Mouse (Mus musculus): ENCODE results near the gene Cask. TPM values are rescaled to one million over a fixed set of nuclear protein-coding genes. Genes with fewer than 3 reads are reported as not detected.

The Cask gene
- polyA plus RNA-seq, 1 experiment from 2014 or later = 46.9 TPM

DNA sequence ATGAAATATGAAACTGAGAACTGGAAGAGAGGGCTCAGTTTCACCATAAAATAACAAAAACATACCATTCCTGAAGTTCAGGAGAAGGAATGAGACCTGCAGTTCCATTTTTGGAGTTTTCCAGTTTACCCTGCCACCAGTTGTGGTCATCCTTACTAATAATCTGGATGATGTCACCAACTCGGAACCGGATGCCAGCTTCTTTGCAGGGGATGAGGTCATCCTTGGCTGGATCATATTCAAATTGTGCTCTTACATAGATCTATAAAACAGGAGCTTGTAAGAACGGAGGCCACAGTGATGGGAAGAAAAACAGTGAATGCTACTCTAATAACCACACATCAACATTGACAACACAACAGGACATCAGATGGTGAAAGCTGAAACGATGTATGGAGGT, 302.1 kb downstream of the Cask start:
- no peak for ATAC-seq (replicated peaks)
- Histone ChIP-seq H3K9me3 (no peaks in the 10 kb centered on the region), H3K36me3 (peaks cover 3% of the 10 kb centered on the region; the same call in 1 of the 2 replicates), H3K9ac (replicated peaks) (no peak overlapping the region), H3K4me2 (replicated peaks) (no peak overlapping the region), H3K4me1 (no peaks in the 10 kb centered on the region), H3K4me3 (no peak overlapping the region), H3K27me3 (no peaks in the 10 kb centered on the region), H3K27ac (replicated peaks) (no peak overlapping the region)
- WGBS = 65% methylated on average over 4 of the region's 4 CpGs

DNA sequence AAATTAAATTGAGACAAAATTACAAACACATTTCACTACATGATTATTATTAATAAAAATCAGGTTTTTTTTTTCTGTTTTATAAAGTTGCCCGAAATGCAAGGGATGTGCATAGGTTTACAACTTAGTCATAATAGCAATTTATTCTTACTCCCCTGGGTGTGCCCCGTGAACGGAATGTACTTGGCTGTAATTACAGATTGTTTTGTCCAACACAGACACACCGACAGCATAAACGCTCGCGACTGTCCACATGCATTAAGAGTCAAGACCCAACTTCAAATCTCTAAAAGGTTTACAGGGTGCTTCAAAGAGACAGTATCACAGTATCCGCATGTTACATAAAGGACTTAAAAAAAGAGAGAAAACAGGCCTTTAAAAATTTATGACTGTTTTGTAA, 329.9 kb downstream of the Cask start:
- Histone ChIP-seq H3K36me3 (peaks cover 4% of the 10 kb centered on the region; the same call in 1 of the 2 replicates), H3K4me1 (no peaks in the 10 kb centered on the region), H3K9ac (replicated peaks) (no peak overlapping the region), H3K4me2 (replicated peaks) (no peak overlapping the region), H3K27me3 (no peaks in the 10 kb centered on the region), H3K27ac (replicated peaks) (no peak overlapping the region), H3K4me3 (no peak overlapping the region), H3K9me3 (no peaks in the 10 kb centered on the region)
- no peak for ATAC-seq (replicated peaks)
- 88% methylated on average over 8 of the region's 8 CpGs for WGBS

DNA sequence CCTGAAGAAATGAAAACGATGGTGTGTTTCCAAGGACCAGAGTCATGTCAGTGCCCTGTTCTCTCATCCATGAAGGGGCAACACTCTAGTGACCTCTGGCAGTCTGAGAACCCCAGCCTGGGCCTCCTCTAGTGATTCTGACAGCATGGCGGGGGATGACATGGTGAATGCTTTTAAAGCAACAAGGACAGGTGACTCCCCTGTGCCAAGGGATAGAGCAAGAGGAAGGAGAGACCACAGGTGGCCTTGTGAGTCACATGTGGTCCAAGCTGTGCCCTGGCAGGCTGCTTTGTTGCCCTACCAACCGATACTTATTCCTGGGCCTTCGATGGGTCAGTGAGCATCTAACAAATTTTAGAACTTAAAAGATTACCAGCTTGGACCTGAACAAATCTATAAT, 330.6 kb downstream of the Cask start:
- Histone ChIP-seq H3K36me3 (0 out of 2 replicates have a peak, but pooled peaks cover 4% of the 10 kb centered on the region), H3K4me3 (no peak overlapping the region), H3K27me3 (no peaks in the 10 kb centered on the region), H3K9me3 (no peaks in the 10 kb centered on the region), H3K27ac (replicated peaks) (no peak overlapping the region), H3K9ac (replicated peaks) (no peak overlapping the region), H3K4me1 (no peaks in the 10 kb centered on the region), H3K4me2 (replicated peaks) (no peak overlapping the region)
- no peak for ATAC-seq (replicated peaks)
- WGBS = 84% methylated on average over 4 of the region's 4 CpGs

DNA sequence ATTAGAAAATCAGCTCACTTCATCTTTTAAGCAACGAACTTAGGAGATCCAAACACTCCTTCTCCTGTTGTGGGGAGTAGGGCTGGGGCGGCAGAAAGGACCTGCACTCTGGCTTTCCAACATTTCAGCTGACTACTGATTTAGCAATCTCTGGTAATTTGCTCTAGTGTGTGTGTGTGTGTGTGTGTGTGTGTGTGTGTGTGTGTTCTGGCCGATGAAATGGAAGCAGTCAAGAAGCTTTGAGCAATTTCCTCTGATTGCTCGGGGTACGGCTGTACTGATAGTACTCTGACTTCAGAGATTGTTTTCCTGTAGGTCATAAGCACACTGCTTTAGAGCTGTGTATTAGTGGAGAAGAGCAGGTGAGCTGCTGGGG, 331.8 kb downstream of the Cask start:
- H3K4me1 ChIP-seq = no peaks in the 10 kb centered on the region
- no peak overlapping the region for H3K9ac ChIP-seq (replicated peaks)
- H3K4me2 ChIP-seq (replicated peaks) = no peak overlapping the region
- H3K27me3 ChIP-seq = no peaks in the 10 kb centered on the region
- ATAC-seq (replicated peaks) = no peak
- no peak overlapping the region for H3K27ac ChIP-seq (replicated peaks)
- H3K4me3 ChIP-seq = no peak overlapping the region
- H3K9me3 ChIP-seq = no peaks in the 10 kb centered on the region
- H3K36me3 ChIP-seq = 0 out of 2 replicates have a peak, but pooled peaks cover 4% of the 10 kb centered on the region
- 76% methylated on average over 5 of the region's 5 CpGs for WGBS

DNA sequence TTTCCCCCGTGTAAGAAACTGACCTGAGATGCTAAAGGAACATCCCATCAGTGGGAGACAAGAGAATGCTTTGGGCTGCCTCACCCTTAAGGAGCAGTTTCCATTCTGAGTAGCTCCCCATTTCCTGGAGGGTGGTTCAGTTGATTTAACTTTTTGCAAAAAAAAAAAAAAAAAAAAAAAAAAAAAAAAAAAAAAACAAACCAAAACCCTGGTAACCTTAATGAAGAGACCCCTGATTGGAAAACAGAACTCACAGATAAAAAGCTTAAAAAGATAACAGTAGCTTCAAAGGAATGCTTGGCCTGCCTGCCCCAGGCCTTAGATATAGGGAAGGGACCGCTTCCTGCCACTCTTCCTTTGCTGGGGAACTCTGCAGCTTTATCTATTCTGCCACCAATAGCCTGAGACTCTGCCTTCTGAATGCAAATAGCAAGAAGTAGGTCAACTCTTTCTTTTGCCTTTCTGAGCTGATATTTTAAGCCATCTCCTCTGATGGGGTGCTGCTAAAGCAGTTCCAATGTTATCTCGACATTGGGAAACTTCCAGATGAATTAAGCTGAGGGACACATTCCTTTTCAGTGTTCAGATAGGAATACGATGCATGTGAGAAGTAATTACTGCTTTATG, 332.3 kb downstream of the Cask start:
- Histone ChIP-seq H3K4me1 (no peaks in the 10 kb centered on the region), H3K27ac (replicated peaks) (no peak overlapping the region), H3K27me3 (no peaks in the 10 kb centered on the region), H3K9ac (replicated peaks) (no peak overlapping the region), H3K4me2 (replicated peaks) (no peak overlapping the region), H3K36me3 (no peaks in the 10 kb centered on the region), H3K9me3 (no peaks in the 10 kb centered on the region), H3K4me3 (no peak overlapping the region)
- WGBS = 74% methylated on average over 4 of the region's 4 CpGs
- no peak for ATAC-seq (replicated peaks)

DNA sequence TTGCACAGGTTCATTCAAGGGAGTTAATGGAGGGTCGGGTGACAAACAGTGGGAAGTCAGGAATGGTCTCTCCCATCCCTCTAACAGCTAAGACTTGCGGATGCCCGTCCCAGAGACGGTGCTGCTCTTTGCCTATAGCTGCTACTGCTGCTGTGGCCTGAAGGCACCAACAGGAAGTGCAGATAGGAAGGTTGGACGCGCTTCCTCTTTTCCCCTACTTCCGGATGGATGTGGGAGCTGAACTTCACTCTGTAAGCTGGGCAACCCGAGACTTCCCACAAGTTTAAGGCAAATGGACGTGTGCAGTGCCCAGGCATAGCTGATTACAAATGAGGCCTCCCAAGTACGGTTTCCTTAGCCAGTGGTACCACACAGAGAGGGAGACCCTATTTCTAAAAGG, 333.1 kb downstream of the Cask start:
- 80% methylated on average over 10 of the region's 10 CpGs for WGBS
- no peaks in the 10 kb centered on the region for H3K4me1 ChIP-seq
- H3K9me3 ChIP-seq = no peaks in the 10 kb centered on the region
- no peak overlapping the region for H3K4me2 ChIP-seq (replicated peaks)
- no peak overlapping the region for H3K27ac ChIP-seq (replicated peaks)
- no peak for ATAC-seq (replicated peaks)
- no peak overlapping the region for H3K4me3 ChIP-seq
- H3K36me3 ChIP-seq = no peaks in the 10 kb centered on the region
- H3K27me3 ChIP-seq = no peaks in the 10 kb centered on the region
- no peak overlapping the region for H3K9ac ChIP-seq (replicated peaks)

DNA sequence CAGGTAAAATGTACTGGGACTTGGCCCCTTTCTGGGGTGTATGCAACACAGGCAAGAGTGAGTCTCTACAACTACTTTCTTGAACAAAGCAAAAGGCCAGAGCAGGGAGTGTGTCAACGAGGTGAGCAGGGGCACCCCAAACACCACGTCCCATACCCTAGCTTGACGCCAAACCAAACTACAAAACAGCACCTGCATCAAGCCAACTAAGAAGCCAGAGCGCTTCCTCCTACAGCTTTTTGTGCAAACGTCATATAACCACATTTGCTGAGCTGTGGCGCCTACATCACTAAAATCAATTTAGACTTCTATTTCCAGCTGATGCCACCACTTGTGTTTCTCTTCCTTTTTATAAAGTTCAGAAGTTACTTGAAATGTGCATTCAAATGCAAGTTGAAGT, 334.7 kb downstream of the Cask start:
- 92% methylated on average over 6 of the region's 6 CpGs for WGBS
- ATAC-seq (replicated peaks) = no peak
- H3K27ac ChIP-seq (replicated peaks) = no peak overlapping the region

DNA sequence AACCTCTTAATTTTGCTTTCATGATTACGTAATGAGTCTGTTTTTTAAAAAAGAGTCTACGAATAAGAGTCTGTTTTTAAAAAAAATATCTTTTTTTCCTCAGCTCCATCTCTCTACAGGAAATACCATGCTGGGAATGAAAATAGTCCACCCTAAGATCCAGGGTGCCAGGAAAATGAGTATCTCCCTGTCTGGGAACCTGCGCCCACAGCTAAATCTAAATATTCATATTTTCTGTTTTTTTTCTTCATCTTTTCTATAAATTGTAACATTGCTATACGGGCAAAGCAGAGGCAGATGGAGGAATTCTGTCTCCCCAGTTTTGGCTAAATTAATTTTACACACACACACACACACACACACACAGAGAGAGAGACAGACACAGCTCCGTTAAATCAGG, 337.3 kb downstream of the Cask start:
- no peak overlapping the region for H3K4me2 ChIP-seq (replicated peaks)
- no peak overlapping the region for H3K9ac ChIP-seq (replicated peaks)
- 86% methylated on average over 5 of the region's 5 CpGs for WGBS
- H3K9me3 ChIP-seq = no peaks in the 10 kb centered on the region
- H3K27me3 ChIP-seq = no peaks in the 10 kb centered on the region
- H3K36me3 ChIP-seq = no peaks in the 10 kb centered on the region
- no peak overlapping the region for H3K4me3 ChIP-seq
- no peaks in the 10 kb centered on the region for H3K4me1 ChIP-seq
- ATAC-seq (replicated peaks) = no peak
- no peak overlapping the region for H3K27ac ChIP-seq (replicated peaks)

More for the DNA sequence above, 334.7 kb downstream of the Cask start:
- Histone ChIP-seq H3K36me3 (no peaks in the 10 kb centered on the region), H3K9ac (replicated peaks) (no peak overlapping the region), H3K4me2 (replicated peaks) (no peak overlapping the region), H3K4me3 (no peak overlapping the region), H3K9me3 (no peaks in the 10 kb centered on the region), H3K4me1 (no peaks in the 10 kb centered on the region), H3K27me3 (no peaks in the 10 kb centered on the region)

DNA sequence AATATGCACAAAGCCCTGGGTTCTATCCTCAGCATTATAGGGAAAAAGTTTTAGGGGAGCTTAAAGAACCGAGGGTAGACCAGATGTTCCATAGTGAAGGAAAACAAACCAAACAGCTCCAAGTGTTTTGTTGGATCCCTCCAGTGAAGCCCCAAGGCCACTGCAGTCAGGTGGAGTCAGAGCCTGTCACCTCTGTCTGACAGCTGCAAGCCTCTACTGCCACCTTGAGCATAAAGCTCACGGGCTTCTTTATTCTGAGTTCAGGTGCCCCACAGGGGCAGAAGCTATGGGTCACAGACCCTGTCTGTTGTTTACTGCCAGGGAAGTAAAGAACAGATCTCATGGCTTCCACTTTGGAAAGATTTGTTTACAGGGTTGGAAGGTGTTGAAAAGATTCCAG, 338.0 kb downstream of the Cask start:
- 70% methylated on average over 2 of the region's 2 CpGs for WGBS
- Histone ChIP-seq H3K4me3 (no peak overlapping the region), H3K4me2 (replicated peaks) (no peak overlapping the region), H3K4me1 (no peaks in the 10 kb centered on the region), H3K36me3 (no peaks in the 10 kb centered on the region), H3K27ac (replicated peaks) (no peak overlapping the region), H3K9me3 (no peaks in the 10 kb centered on the region), H3K27me3 (no peaks in the 10 kb centered on the region), H3K9ac (replicated peaks) (no peak overlapping the region)
- no peak for ATAC-seq (replicated peaks)

DNA sequence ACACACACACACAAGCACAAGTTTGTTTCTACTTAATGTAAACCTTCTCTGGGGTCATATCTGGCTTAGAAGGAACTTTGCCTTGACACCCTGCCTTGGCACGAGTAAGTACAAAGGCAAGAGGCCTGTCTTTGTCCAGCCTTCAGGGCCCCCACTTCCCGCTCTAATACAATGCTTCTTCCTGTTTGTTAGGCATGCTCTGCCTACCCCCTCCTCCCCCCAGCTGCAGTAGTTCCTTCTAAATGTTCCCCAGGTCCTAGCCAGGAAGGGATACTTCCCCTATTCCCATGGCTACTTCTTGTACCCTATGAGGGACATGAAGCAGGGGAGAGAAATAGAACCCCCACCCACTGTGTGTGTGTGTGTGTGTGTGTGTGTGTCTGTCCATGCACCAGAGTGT, 344.8 kb downstream of the Cask start:
- ATAC-seq (replicated peaks) = no peak
- H3K9me3 ChIP-seq = no peaks in the 10 kb centered on the region
- H3K36me3 ChIP-seq = no peaks in the 10 kb centered on the region
- no peaks in the 10 kb centered on the region for H3K27me3 ChIP-seq
- H3K27ac ChIP-seq (replicated peaks) = no peak overlapping the region
- H3K4me2 ChIP-seq (replicated peaks) = no peak overlapping the region
- H3K9ac ChIP-seq (replicated peaks) = no peak overlapping the region
- no peak overlapping the region for H3K4me3 ChIP-seq
- H3K4me1 ChIP-seq = no peaks in the 10 kb centered on the region
- 49% methylated on average over 2 of the region's 2 CpGs for WGBS

DNA sequence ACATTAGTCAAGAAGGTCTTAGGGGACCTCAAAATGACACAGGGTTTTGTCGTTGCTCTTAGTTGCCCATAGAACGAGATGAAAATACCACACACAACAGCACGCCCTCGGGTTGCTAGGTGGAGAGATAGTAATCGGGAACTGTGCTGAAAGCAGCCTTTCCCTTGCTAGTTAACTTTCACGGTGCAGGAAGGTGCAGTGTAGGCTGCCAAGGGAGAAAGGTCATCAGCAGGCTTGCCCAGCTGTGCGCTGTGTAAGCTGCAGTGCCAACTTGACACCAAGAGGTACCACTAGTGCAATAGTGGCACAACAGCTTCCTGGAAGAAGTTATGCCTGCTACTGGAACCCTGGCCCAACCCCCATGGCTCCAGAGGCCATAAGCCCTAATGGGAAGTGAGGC, 346.8 kb downstream of the Cask start:
- H3K27me3 ChIP-seq = no peaks in the 10 kb centered on the region
- H3K4me2 ChIP-seq (replicated peaks) = no peak overlapping the region
- no peak overlapping the region for H3K9ac ChIP-seq (replicated peaks)
- WGBS = 87% methylated on average over 7 of the region's 7 CpGs
- H3K4me3 ChIP-seq = no peak overlapping the region
- no peaks in the 10 kb centered on the region for H3K36me3 ChIP-seq
- H3K9me3 ChIP-seq = no peaks in the 10 kb centered on the region
- no peak overlapping the region for H3K27ac ChIP-seq (replicated peaks)
- no peaks in the 10 kb centered on the region for H3K4me1 ChIP-seq
- no peak for ATAC-seq (replicated peaks)

DNA sequence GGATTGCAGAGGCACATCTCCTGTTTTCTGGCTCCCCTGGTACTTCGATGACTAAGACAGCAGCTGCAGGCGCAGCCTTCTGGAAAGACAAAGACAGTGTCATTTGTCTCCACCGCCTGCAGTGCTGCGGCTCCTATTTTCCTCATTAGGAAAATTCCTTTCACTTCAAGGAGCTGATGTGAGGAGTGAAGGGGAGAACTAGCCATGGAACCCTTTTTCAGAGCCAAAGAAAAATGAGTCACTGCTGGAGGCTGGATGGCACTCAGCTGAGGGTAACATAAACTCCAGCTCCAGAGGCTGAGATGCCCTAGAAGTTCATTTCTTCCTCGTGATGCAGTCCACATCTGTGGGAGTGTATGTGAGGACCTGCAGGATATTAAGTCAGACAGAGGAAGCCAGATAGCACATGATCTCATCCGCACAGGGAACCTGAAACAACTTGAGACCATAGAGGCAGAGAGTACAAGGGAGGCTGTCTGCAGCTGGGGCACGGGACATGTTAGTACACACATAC, 348.2 kb downstream of the Cask start:
- Histone ChIP-seq H3K9me3 (no peaks in the 10 kb centered on the region), H3K27ac (replicated peaks) (peak overlapping the region; percentile 59), H3K4me2 (replicated peaks) (peak overlapping the region; percentile 17), H3K9ac (replicated peaks) (no peak overlapping the region), H3K4me3 (no peak overlapping the region), H3K36me3 (no peaks in the 10 kb centered on the region), H3K27me3 (no peaks in the 10 kb centered on the region), H3K4me1 (no peaks in the 10 kb centered on the region)
- 0 out of 2 replicates have a peak, but pooled peaks have one; percentile 43 for ATAC-seq (replicated peaks)
- WGBS = 48% methylated on average over 7 of the region's 7 CpGs

DNA sequence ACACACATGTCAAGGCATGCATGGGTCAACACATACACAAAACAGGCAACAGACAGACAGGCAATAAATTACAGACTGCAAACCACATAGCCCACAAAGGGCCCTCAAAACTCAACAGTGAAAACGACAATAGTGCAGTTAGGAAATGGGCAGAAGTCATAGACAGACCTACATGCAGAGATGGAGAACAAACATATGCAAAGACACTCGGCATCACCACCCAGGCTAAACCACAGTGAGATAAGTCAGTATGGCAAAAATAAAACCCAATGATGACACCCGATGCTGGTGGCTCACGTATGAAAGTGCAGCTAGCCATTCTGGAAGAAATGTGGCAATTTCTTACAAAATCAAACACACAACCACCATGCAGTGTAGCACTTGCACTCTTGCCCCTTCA, 350.9 kb downstream of the Cask start:
- Histone ChIP-seq H3K27me3 (no peaks in the 10 kb centered on the region), H3K9me3 (no peaks in the 10 kb centered on the region), H3K4me1 (no peaks in the 10 kb centered on the region), H3K27ac (replicated peaks) (no peak overlapping the region), H3K36me3 (no peaks in the 10 kb centered on the region), H3K4me3 (no peak overlapping the region), H3K9ac (replicated peaks) (no peak overlapping the region), H3K4me2 (replicated peaks) (no peak overlapping the region)
- no peak for ATAC-seq (replicated peaks)
- 89% methylated on average over 4 of the region's 4 CpGs for WGBS
